8 mouse cellular contexts compared by ENCODE assay signal in genomic region chr8:71601939-71602665, GRCm38 (mm10). TPM values are rescaled to one million over a fixed set of nuclear protein-coding genes. Genes with fewer than 3 reads are reported as not detected.
A peak's percentile ranks its signal among the peaks of the same experiment; 100 is the strongest.
DNase-seq lines count a peak whose midpoint lies in the region; ATAC-seq and TF ChIP-seq lines count a peak whose summit lies in the region.
"Had no signal": no experiment of that assay in that cellular context is flagged by ENCODE, and none has a peak within 500 bp of the region (broad histone marks: within the 10 kb centered on the region; RNA-seq: fewer than 3 reads in every experiment).

No protein-coding gene starts in this region.

- H3K4me1 ChIP-seq in testis, adult 2 months (ENCODE audit: control insufficient read depth, insufficient read depth, low read length) = peaks cover 7% of the 10 kb centered on the region
- H3K4me1 ChIP-seq in forebrain, embryonic 13.5 days = peaks cover 13% of the 10 kb centered on the region
- H3K4me1 ChIP-seq in liver, embryonic 11.5 days (replicated peaks; ENCODE audit: control insufficient read depth, insufficient read depth, low read length) = peaks cover 14% of the 10 kb centered on the region
- H3K4me1 ChIP-seq in small intestine, adult 2 months (ENCODE audit: control insufficient read depth, insufficient read depth, insufficient read length, low read length) = peaks cover 14% of the 10 kb centered on the region

- H3K9ac ChIP-seq in forebrain, embryonic 13.5 days = peak overlapping the region; percentile 54
- H3K9ac ChIP-seq in liver, embryonic 11.5 days (ENCODE audit: low read depth, low read length) = no peak overlapping the region

- no peak overlapping the region for H3K27ac ChIP-seq in testis, adult 2 months (ENCODE audit: control insufficient read depth, insufficient read depth, low read depth, low read length)
- H3K27ac ChIP-seq in forebrain, embryonic 13.5 days = no peak overlapping the region
- H3K27ac ChIP-seq in liver, embryonic 11.5 days (ENCODE audit: low read depth, low read length) = no peak overlapping the region
- no peak overlapping the region for H3K27ac ChIP-seq in small intestine, adult 2 months (ENCODE audit: insufficient read depth, low read depth, low read length)

- no peaks in the 10 kb centered on the region for H3K27me3 ChIP-seq in testis, adult 2 months (ENCODE audit: control insufficient read depth, insufficient read depth, low read length)
- H3K27me3 ChIP-seq in forebrain, embryonic 13.5 days = peaks cover 48% of the 10 kb centered on the region
- peaks cover 46% of the 10 kb centered on the region for H3K27me3 ChIP-seq in liver, embryonic 11.5 days (replicated peaks; ENCODE audit: control insufficient read depth, insufficient read depth, low read length)
- peaks cover 6% of the 10 kb centered on the region for H3K27me3 ChIP-seq in small intestine, adult 2 months (ENCODE audit: control insufficient read depth, insufficient read depth, low read length)

- intact Hi-C loops in left cerebral cortex, postnatal 14 days (cut with DNase I) = loop anchor here (5.0 kb wide), 1 partner anchor 160 kb away; no protein-coding TSS in a partner anchor

- ATAC-seq in forebrain, embryonic 13.5 days = peak; percentile 57
- ATAC-seq in liver, embryonic 11.5 days (replicated peaks; ENCODE audit: low FRiP score) = peak; percentile 13; the same call in 1 of the 2 replicates

- H3K36me3 ChIP-seq in testis, adult 2 months (ENCODE audit: control insufficient read depth, insufficient read depth, low read length) = no peaks in the 10 kb centered on the region
- peaks cover 3% of the 10 kb centered on the region; the same call in 1 of the 2 replicates for H3K36me3 ChIP-seq in forebrain, embryonic 13.5 days (ENCODE audit: poor library complexity, severe bottlenecking)
- no peaks in the 10 kb centered on the region for H3K36me3 ChIP-seq in liver, embryonic 11.5 days (ENCODE audit: control insufficient read depth, insufficient read depth, low read length)
- no peaks in the 10 kb centered on the region for H3K36me3 ChIP-seq in small intestine, adult 2 months (ENCODE audit: control insufficient read depth, insufficient read depth, low read length)

- DNase-seq in testis, postnatal 10 days (ENCODE audit: low spot score) = no peak
- DNase-seq in liver, embryonic 11.5 days (ENCODE audit: low spot score) = peak; percentile 49
- no peak for DNase-seq in left cerebral cortex, postnatal 14 days (ENCODE audit: low spot score in 2 of 2)
- no peak for DNase-seq in adipocyte (ENCODE audit: low spot score)

- H3K9me3 ChIP-seq in forebrain, embryonic 13.5 days (replicated peaks) = no peaks in the 10 kb centered on the region
- no peaks in the 10 kb centered on the region for H3K9me3 ChIP-seq in liver, embryonic 11.5 days (ENCODE audit: control insufficient read depth, low read length)

- peak overlapping the region; percentile 56 for H3K4me2 ChIP-seq in forebrain, embryonic 13.5 days
- peak overlapping the region; percentile 68 for H3K4me2 ChIP-seq in liver, embryonic 11.5 days

- WGBS in forebrain, embryonic 13.5 days = 3% methylated on average over 65 of the region's 65 CpGs
- WGBS in liver, embryonic 11.5 days = 5% methylated on average over 63 of the region's 65 CpGs
- WGBS in small intestine, adult 2 months = 7% methylated on average over 65 of the region's 65 CpGs

- no peak for TF ChIP-seq POLR2A in testis, adult 2 months (IDR thresholded peaks at IDR 0.05; ENCODE audit: control insufficient read depth, low read depth, low read length)
- TF ChIP-seq POLR2A in small intestine, adult 2 months (IDR thresholded peaks at IDR 0.05; ENCODE audit: low read depth, low read length) = no peak

- TF ChIP-seq CTCF in testis, adult 2 months (IDR thresholded peaks at IDR 0.05; ENCODE audit: control insufficient read depth, insufficient read depth, insufficient replicate concordance, low read depth, low read length) = no peak
- TF ChIP-seq CTCF in small intestine, adult 2 months (IDR thresholded peaks at IDR 0.05; ENCODE audit: extremely low read depth, insufficient read length, insufficient replicate concordance, low read depth, low read length) = no peak

- peak overlapping the region; percentile 65 for H3K4me3 ChIP-seq in testis, adult 2 months (ENCODE audit: control insufficient read depth, low read depth, low read length)
- H3K4me3 ChIP-seq in forebrain, embryonic 13.5 days = peak overlapping the region; percentile 33
- H3K4me3 ChIP-seq in liver, embryonic 11.5 days (ENCODE audit: low read depth, low read length) = peak overlapping the region; percentile 36
- peak overlapping the region; percentile 50 for H3K4me3 ChIP-seq in small intestine, adult 2 months (ENCODE audit: low read depth, low read length)
- H3K4me3 ChIP-seq: erythroblast, embryonic 14.5 days had no signal

RNA-seq across cellular contexts. Expression of gene Fam129c, which starts 4.7 kb away (rescaled TPM):
- 2.2 and 3.9 TPM in 2 replicates for polyA plus RNA-seq in testis, adult 2 months (2012; rRNA removed)
- 5.1 and 6.2 TPM in 2 replicates for polyA plus RNA-seq in forebrain, embryonic 13.5 days (2015; fragmentation: Nextera tagmentation; extraction: Ambion mirVana)
- 0.88 and 3.8 TPM in 2 replicates for polyA plus RNA-seq in liver, embryonic 11.5 days (2014; fragmentation: Nextera tagmentation; extraction: Ambion mirVana)
- polyA plus RNA-seq in small intestine, adult 2 months (2012; rRNA removed) = 1.7 and 4.5 TPM in 2 replicates
- total RNA-seq in left cerebral cortex, postnatal 14 days (2021) = 1 to 10 TPM; 3.3 TPM

RNA-seq across cellular contexts. Expression of gene Colgalt1, which starts 8.7 kb away (rescaled TPM):
- polyA plus RNA-seq in testis, adult 2 months (2012; rRNA removed) = 31.0 and 37.4 TPM in 2 replicates
- 37.5 and 39.9 TPM in 2 replicates for polyA plus RNA-seq in forebrain, embryonic 13.5 days (2015; fragmentation: Nextera tagmentation; extraction: Ambion mirVana)
- polyA plus RNA-seq in liver, embryonic 11.5 days (2014; fragmentation: Nextera tagmentation; extraction: Ambion mirVana) = 45.2 and 45.4 TPM in 2 replicates
- polyA plus RNA-seq in small intestine, adult 2 months (2012; rRNA removed) = 52.4 and 59.8 TPM in 2 replicates
- 10 to 100 TPM; 59.4 to 64.7 TPM for total RNA-seq in left cerebral cortex, postnatal 14 days (2021)

RNA-seq across cellular contexts. Expression of gene Pgls, which starts 10.1 kb away (rescaled TPM):
- 88.4 and 93.6 TPM in 2 replicates for polyA plus RNA-seq in testis, adult 2 months (2012; rRNA removed)
- 201 and 206 TPM in 2 replicates for polyA plus RNA-seq in forebrain, embryonic 13.5 days (2015; fragmentation: Nextera tagmentation; extraction: Ambion mirVana)
- 200 TPM in 2 replicates for polyA plus RNA-seq in liver, embryonic 11.5 days (2014; fragmentation: Nextera tagmentation; extraction: Ambion mirVana)
- 174 and 266 TPM in 2 replicates for polyA plus RNA-seq in small intestine, adult 2 months (2012; rRNA removed)
- 10 to 100 TPM; 54.4 to 55.4 TPM for total RNA-seq in left cerebral cortex, postnatal 14 days (2021)

RNA-seq across cellular contexts. Expression of gene Slc27a1, which starts 33.4 kb away (rescaled TPM):
- 72.5 and 82.1 TPM in 2 replicates for polyA plus RNA-seq in testis, adult 2 months (2012; rRNA removed)
- 59.9 and 61.0 TPM in 2 replicates for polyA plus RNA-seq in forebrain, embryonic 13.5 days (2015; fragmentation: Nextera tagmentation; extraction: Ambion mirVana)
- polyA plus RNA-seq in liver, embryonic 11.5 days (2014; fragmentation: Nextera tagmentation; extraction: Ambion mirVana) = 6.2 and 7.0 TPM in 2 replicates
- 28.6 and 29.6 TPM in 2 replicates for polyA plus RNA-seq in small intestine, adult 2 months (2012; rRNA removed)
- 10 to 100 TPM; 82.0 to 84.3 TPM for total RNA-seq in left cerebral cortex, postnatal 14 days (2021)

RNA-seq across cellular contexts. Expression of gene Nxnl1, which starts 35.7 kb away (rescaled TPM):
- polyA plus RNA-seq in testis, adult 2 months (2012; rRNA removed) = 0.29 and 0.47 TPM in 2 replicates
- polyA plus RNA-seq in forebrain, embryonic 13.5 days (2015; fragmentation: Nextera tagmentation; extraction: Ambion mirVana) = 0.06 TPM in 1 of 2 replicates, not detected in the other
- polyA plus RNA-seq in liver, embryonic 11.5 days (2014; fragmentation: Nextera tagmentation; extraction: Ambion mirVana) = 0.23 and 0.30 TPM in 2 replicates
- not detected in 2 replicates for polyA plus RNA-seq in small intestine, adult 2 months (2012; rRNA removed)
- total RNA-seq in left cerebral cortex, postnatal 14 days (2021) = under 1 TPM in 1 of 2 experiments, not detected in 1; 0.15 TPM
- polyA plus RNA-seq: erythroblast, embryonic 14.5 days had no signal
